Mouse (Mus musculus) frontal cortex, postnatal 25 days (tissue): ENCODE measurements at regions not wholly inside any gene's neighbourhood (a gene's known extent, or its start where the extent isn't known, plus 50 kb on each side); places are given as distances from the start of the nearest gene placed in this dataset.

Experiments
- DNase-seq, 2 experiments: peaks; one replicate each; pipeline ENCODE4 v3.0.0; 2022; ENCODE audit warnings: low spot score in 2 of 2

- DNase-seq, result no peak
Measured at GRCm38 (mm10) chr6:51012086-51012830, 358.0 kb upstream of the Npvf start.

GRCm38 (mm10) chr6:51015735-51016134 is 361.5 kb upstream of the Npvf start:
- no peak for DNase-seq

DNA sequence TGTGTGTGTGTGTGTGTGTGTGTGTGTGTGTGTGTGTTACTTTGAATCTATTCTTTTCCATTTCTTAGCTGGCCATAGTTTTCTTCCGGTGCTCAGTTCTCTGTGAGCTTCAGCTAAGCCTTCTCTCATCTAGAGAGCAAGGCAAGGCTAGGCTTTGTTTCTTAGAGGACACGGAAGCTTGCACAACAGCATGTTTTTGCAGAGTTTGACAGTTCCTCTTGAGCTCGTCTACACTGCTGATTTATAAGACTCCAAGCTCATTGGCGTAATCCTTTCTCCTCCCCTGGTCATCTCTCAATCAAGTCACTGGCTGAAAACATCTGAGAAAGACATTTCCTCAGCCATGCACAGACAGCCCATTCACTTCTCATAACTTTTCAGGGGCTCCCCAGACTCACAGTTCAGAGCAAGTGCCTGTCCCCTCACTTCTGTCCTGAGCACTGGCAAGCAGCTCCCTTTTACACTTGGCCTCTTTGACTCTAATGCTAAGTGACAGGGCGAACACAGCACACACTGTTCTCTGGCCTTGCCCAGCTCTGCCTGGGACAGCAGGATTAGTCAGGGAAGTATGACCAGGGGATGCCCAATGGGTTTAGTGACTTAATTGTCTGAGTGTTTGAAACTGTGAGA is 362.3 kb upstream of the Npvf start:
- DNase-seq, result no peak

DNA sequence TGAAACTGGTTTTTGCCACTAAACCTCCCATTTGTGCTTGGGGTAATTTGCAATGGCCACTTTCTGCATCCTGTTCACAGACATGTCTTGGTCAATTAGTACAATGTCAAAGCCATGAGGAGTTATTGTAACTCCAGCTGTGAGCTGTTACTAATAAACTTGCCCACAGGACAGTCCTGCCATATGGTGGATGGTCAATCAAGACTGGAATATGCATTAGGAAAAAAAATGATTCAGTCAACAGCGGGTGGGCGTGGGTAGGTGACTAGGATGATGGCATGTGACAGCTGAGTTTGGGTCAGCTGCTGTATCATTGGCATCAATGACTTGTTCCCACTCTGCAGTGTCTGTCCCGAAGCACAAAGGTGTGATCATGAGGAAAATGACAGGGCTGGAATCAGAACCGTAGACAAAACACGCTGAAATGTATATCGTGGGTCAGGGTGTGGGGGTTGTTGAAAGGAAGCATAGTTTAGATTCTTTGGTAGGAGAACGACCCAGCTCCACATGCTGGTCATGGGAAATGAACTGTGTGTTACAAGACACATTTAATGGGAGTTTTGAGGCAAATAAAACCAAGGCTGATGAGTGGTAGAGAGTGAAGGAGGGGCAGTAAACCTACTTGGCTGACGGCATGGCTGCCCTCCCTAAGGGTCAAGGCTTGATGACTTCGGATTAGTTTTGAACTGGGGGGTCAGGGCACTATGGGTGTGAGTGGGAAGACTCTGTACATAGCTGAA is 363.2 kb upstream of the Npvf start:
- DNase-seq, result no peak

DNA sequence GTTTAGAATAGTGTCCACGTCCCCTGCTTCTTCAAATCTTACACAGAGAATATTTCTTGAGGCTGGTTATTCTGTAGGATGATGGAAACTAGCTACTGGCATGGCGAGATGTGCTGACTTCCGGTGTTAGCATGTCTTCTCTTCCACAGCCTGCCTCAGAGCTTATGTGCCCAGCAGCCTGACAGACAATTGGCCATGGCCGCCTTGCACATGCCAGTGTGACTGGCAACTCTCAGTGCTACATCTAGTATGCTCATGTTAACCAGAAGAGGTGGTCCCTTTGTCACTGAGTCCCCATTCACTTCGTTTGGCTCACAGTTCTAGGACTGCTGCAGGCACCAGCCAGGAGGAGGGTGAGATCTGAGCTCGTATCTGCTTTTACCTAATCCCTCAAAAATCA is 367.0 kb upstream of the Npvf start:
- no peak for DNase-seq

- no peak for DNase-seq
Measured at GRCm38 (mm10) chr6:51023361-51023760, 369.1 kb upstream of the Npvf start.

GRCm38 (mm10) chr6:51024756-51025155 is 370.5 kb upstream of the Npvf start:
- no peak for DNase-seq

GRCm38 (mm10) chr6:51025411-51025810 is 371.2 kb upstream of the Npvf start:
- DNase-seq, result no peak

DNA sequence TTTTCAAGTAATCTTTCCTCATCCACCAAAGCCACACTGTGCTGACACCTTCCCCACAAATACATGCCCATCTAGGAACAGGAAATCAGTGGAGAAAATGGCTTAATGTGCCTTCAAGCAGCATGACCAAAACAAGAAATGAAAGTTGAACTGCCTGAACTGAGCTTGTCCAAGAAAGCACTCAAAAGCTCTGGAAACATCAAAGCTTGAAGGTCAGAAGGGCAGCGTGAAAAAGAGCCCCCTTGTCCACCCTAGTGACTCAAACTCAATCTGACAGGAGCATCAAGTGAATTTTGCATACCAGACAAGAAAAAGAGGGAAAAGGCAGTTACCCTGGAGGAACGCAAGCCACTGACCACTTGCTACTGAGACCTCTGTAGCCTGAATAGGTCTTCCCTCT is 373.1 kb upstream of the Npvf start:
- no peak for DNase-seq

GRCm38 (mm10) chr6:51029516-51029915 is 375.3 kb upstream of the Npvf start:
- DNase-seq, result no peak

GRCm38 (mm10) chr6:51029953-51030352 is 375.7 kb upstream of the Npvf start:
- DNase-seq, result no peak

DNA sequence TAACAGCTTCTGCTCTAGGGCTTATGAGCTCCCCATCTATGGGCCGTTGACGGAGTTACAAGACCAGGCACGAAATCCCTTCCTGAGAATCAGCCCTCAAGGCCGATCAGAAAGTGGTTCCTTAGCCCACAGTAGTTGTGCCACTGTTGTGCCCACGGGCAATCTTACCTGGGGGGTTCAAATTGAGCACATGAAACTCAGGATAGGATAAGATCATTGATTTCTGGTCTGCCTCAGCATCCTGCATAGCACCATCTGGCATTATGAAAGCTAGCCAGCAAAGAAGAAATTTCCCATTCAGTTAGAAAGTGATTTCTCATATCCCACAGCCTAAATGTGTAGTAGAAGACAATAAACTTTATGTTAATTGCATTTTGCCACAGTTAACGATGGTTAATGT is 379.6 kb upstream of the Npvf start:
- no peak for DNase-seq

- no peak for DNase-seq
Measured at GRCm38 (mm10) chr6:51036074-51036473, 381.8 kb upstream of the Npvf start.

DNA sequence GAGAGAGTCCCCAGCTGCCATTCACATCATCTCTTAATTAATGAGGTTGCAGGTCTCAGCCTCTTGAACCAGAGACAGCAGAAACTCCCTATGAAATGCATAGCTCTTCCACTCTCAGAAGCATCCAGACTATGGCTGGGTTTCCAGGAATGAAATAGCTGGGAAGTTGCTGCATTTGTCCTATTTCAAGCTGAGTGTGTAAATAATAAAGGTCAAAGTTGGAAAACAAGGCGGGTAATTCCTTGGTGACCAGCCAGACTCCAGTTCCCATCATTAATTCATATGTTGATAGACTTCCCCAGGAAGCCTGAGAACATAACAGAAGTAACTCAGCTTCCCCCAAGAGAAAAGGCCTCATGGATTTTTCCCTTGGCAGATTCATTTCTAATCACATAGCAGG is 382.3 kb upstream of the Npvf start:
- no peak for DNase-seq

DNA sequence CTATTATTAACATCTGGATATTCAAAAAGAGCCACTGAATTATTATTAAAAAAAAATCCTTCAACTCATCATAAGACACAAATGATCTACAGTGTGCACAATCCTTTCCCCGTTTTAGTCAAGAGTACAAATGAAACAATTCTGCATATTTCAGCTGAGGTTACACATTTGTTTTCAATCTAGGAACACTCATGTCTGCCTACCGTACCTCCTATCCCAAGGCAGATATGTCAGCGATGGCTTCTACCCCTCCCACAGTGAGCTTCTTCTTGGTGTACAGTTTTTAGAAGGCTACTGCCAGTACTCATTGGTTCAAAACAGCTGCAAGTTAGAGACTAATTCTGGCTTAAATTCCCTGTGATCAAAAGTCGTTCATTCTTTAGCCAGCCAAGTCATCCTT is 382.7 kb upstream of the Npvf start:
- no peak for DNase-seq

DNA sequence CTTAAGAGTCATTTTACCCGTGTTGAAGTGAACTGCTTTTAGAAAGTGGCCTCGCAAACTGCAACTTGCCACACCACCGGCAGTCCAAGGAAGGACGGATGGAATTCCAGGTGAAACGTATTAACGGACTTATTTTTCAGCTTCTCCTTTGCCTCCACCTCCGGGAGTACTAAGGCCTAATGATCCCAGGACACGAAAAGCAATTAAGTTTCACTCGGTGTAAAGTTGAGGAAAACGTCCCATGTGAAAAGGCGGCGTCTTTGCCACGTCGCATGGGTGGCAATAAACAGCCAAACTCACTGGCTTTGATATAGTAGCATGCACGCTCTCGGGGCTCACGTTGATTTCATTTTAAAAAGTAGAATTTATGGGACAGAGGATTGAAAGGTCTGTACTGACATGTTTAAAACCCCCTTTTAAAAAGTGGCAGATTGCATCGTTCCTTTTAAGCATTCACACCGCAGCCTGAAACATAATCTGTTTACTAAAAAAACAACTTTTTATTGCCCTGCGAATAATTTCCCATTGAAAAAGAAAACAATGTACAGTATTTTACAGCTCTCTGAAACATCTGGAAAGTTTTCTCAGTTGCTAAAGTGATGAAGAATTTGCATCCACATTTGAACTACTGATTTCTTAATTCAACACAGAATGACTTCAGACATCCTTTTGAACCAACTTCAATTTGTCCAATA is 385.4 kb upstream of the Npvf start:
- no peak for DNase-seq

DNA sequence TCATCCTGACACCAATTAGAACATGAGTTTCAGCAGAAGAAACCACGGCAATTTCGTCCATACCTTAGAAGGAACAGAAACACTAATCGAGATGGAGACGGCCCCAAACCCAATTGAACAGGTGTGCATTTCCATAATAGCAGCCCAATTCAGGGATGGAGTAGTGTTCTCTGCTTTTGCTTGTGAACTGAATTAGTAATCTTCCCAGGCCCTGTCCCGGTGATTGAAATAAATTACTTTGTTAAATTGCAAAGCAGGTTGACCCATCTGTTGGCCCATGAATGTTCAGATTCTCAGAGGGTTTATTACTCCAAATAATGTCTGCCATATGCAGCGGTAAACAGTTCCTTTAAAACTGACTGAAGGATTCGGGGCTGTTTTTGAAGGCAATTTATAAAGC is 388.5 kb upstream of the Nfe2l3 start:
- no peak for DNase-seq

GRCm38 (mm10) chr6:51044873-51045272 is 387.6 kb upstream of the Nfe2l3 start:
- no peak for DNase-seq

DNA sequence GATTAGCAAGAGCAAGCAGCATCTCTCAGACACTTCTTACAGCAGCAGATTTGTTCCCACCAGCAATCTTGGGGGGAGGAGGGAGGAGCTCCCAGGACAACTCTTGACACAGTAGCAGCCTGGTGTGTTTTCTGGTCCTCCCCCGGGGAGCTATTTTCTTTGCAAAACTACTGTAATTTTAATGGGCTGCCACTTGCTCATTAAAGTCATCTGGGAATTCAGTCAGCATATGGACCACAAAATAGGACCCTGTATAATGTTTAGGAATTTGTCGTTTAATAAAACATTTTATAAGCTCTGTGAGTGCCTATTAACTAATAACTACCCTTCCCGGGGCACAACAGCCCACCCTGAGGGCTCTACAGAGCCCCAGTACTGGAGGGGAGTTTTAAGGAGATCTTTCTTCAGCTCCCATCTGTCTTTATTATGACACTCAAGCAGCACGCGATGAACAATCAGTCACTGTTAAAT is 380.0 kb upstream of the Nfe2l3 start:
- DNase-seq, result no peak

GRCm38 (mm10) chr6:51057229-51057628 is 375.2 kb upstream of the Nfe2l3 start:
- DNase-seq, result no peak

- DNase-seq, result no peak
Measured at GRCm38 (mm10) chr6:51059923-51060847, 372.3 kb upstream of the Nfe2l3 start.
